ENCODE assay signal across 8 mouse cellular contexts in the genomic region with DNA sequence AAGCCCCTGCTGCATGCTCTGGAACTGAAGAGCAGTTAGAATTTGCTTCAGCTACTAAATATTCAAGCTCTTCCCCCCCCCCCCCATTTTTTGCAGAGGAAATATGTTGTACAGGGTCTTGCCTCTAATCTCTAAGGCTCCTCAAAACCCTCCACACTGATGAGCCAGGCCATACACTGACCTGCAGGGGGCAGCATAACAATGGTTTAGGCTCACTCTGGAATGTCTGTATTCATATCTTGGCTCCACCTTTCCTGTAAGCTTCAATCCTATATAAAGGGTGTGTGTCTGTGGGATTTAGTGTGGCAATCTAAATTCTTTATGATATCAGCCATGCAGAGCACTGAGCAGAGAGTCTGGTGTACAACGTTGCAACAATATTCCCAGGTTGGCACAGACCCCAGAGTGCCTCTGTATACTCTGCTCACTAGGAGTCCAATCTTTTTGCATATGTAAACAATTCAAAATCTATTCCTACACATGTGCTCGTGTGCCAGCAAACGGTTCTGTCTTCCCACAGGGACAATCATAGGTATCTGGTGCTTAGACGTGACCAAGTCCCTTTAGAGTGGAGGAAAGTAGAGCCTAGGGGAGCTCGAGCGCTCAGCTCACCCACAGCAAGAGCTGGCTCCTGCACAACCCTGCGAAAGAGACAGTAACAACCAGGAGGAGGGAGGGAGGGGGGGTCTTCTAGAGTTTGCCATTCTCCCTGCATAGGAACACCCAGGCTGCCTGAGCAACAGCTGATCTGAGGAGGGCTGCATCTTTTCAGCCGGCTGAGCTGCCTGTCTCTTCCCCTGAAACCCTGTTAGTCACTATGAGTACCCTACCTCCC.
DNase-seq lines count a peak whose midpoint lies in the region; ATAC-seq and TF ChIP-seq lines count a peak whose summit lies in the region.

No protein-coding gene starts in this region.

- no peaks in the 10 kb centered on the region for H3K9me3 ChIP-seq in limb, embryonic 11.5 days (ENCODE audit: control insufficient read depth, low read length)
- H3K9me3 ChIP-seq in midbrain, embryonic 16.5 days (replicated peaks; ENCODE audit: control insufficient read depth, low read length, poor library complexity, severe bottlenecking) = no peaks in the 10 kb centered on the region
- no peaks in the 10 kb centered on the region for H3K9me3 ChIP-seq in stomach, embryonic 14.5 days (ENCODE audit: control insufficient read depth, low read depth, low read length)

- H3K4me1 ChIP-seq in testis, adult 2 months (ENCODE audit: control insufficient read depth, insufficient read depth, low read length) = no peaks in the 10 kb centered on the region
- no peaks in the 10 kb centered on the region for H3K4me1 ChIP-seq in limb, embryonic 11.5 days (ENCODE audit: control insufficient read depth, insufficient read depth, low read length)
- peaks cover 28% of the 10 kb centered on the region for H3K4me1 ChIP-seq in midbrain, embryonic 16.5 days (ENCODE audit: control insufficient read depth, insufficient read depth, low read length)
- H3K4me1 ChIP-seq in stomach, embryonic 14.5 days (ENCODE audit: control insufficient read depth, insufficient read depth, low read length) = peaks cover 7% of the 10 kb centered on the region

- no peaks in the 10 kb centered on the region for H3K27me3 ChIP-seq in testis, adult 2 months (ENCODE audit: control insufficient read depth, insufficient read depth, low read length)
- no peaks in the 10 kb centered on the region for H3K27me3 ChIP-seq in limb, embryonic 11.5 days (ENCODE audit: control insufficient read depth, insufficient read depth, low read length)
- H3K27me3 ChIP-seq in midbrain, embryonic 16.5 days (ENCODE audit: control insufficient read depth, insufficient read depth, low read depth, low read length) = no peaks in the 10 kb centered on the region
- H3K27me3 ChIP-seq in stomach, embryonic 14.5 days (ENCODE audit: control insufficient read depth, insufficient read depth, low read length) = no peaks in the 10 kb centered on the region

- TF ChIP-seq POLR2A in testis, adult 2 months (IDR thresholded peaks at IDR 0.05; ENCODE audit: control insufficient read depth, low read depth, low read length) = no peak

- no peak overlapping the region for H3K4me2 ChIP-seq in limb, embryonic 11.5 days (ENCODE audit: low read depth, severe bottlenecking)
- H3K4me2 ChIP-seq in midbrain, embryonic 16.5 days (ENCODE audit: low read length) = 0 out of 2 replicates have a peak overlapping the region, but pooled peaks have one; percentile 4
- H3K4me2 ChIP-seq in stomach, embryonic 14.5 days (replicated peaks; ENCODE audit: low read depth, low read length) = no peak overlapping the region

- TF ChIP-seq CTCF in testis, adult 2 months (IDR thresholded peaks at IDR 0.05; ENCODE audit: control insufficient read depth, insufficient read depth, insufficient replicate concordance, low read depth, low read length) = peak; percentile 35; the same call in 1 of the 2 replicates

- H3K9ac ChIP-seq in limb, embryonic 11.5 days (ENCODE audit: low read length) = no peak overlapping the region
- H3K9ac ChIP-seq in midbrain, embryonic 16.5 days (ENCODE audit: low read depth, low read length) = no peak overlapping the region
- no peak overlapping the region for H3K9ac ChIP-seq in stomach, embryonic 14.5 days (replicated peaks; ENCODE audit: low read depth, low read length)

- no peak for ATAC-seq in limb, embryonic 11.5 days (ENCODE audit: insufficient number of reproducible peaks, low FRiP score, low TSS enrichment, low read depth)
- ATAC-seq in midbrain, embryonic 16.5 days = peak; percentile 88
- peak; percentile 78 for ATAC-seq in stomach, embryonic 14.5 days (ENCODE audit: insufficient number of reproducible peaks, insufficient read depth, low FRiP score, low read depth)

- DNase-seq in testis, postnatal 14 days (ENCODE audit: low spot score) = no peak
- peak; percentile 91 to 93 for DNase-seq in cerebellum, postnatal 14 days
- peak; percentile 72 to 88 for DNase-seq in frontal cortex, postnatal 36 days (ENCODE audit: low spot score in 2 of 2)
- DNase-seq in kidney, adult 18-20 months = peak; percentile 72
- DNase-seq in limb, embryonic 11.5 days (ENCODE audit: low spot score) = peak; percentile 80

- no peak overlapping the region for H3K4me3 ChIP-seq in testis, adult 2 months (ENCODE audit: control insufficient read depth, low read depth, low read length)
- no peak overlapping the region for H3K4me3 ChIP-seq in limb, embryonic 11.5 days (ENCODE audit: low read depth, low read length)
- H3K4me3 ChIP-seq in midbrain, embryonic 16.5 days (ENCODE audit: low read depth, low read length) = no peak overlapping the region
- no peak overlapping the region for H3K4me3 ChIP-seq in stomach, embryonic 14.5 days (ENCODE audit: low read depth, low read length)

- H3K27ac ChIP-seq in testis, adult 2 months (ENCODE audit: control insufficient read depth, insufficient read depth, low read depth, low read length) = no peak overlapping the region
- no peak overlapping the region for H3K27ac ChIP-seq in limb, embryonic 11.5 days (replicated peaks; ENCODE audit: low read depth, low read length)
- H3K27ac ChIP-seq in midbrain, embryonic 16.5 days (ENCODE audit: low read length) = 0 out of 2 replicates have a peak overlapping the region, but pooled peaks have one; percentile 37
- H3K27ac ChIP-seq in stomach, embryonic 14.5 days (ENCODE audit: low read length) = no peak overlapping the region

- H3K36me3 ChIP-seq in testis, adult 2 months (ENCODE audit: control insufficient read depth, insufficient read depth, low read length) = no peaks in the 10 kb centered on the region
- H3K36me3 ChIP-seq in limb, embryonic 11.5 days (ENCODE audit: control insufficient read depth, insufficient read depth, low read length) = no peaks in the 10 kb centered on the region
- no peaks in the 10 kb centered on the region for H3K36me3 ChIP-seq in midbrain, embryonic 16.5 days (ENCODE audit: control insufficient read depth, insufficient read depth, low read length)
- H3K36me3 ChIP-seq in stomach, embryonic 14.5 days (ENCODE audit: control insufficient read depth, insufficient read depth, low read length) = no peaks in the 10 kb centered on the region

- WGBS in limb, embryonic 11.5 days = 79% methylated on average over 8 of the region's 8 CpGs
- WGBS in midbrain, embryonic 16.5 days = 24% methylated on average over 8 of the region's 8 CpGs
- WGBS in stomach, embryonic 14.5 days = 32% methylated on average over 8 of the region's 8 CpGs
